Mouse (Mus musculus): ENCODE results near the gene Akain1. TPM values are rescaled to one million over a fixed set of nuclear protein-coding genes. Genes with fewer than 3 reads are reported as not detected.

Akain1 gene
- under 1 TPM in 1 of 2 experiments, not detected in 1; 0.24 TPM for total RNA-seq (2021)

DNA sequence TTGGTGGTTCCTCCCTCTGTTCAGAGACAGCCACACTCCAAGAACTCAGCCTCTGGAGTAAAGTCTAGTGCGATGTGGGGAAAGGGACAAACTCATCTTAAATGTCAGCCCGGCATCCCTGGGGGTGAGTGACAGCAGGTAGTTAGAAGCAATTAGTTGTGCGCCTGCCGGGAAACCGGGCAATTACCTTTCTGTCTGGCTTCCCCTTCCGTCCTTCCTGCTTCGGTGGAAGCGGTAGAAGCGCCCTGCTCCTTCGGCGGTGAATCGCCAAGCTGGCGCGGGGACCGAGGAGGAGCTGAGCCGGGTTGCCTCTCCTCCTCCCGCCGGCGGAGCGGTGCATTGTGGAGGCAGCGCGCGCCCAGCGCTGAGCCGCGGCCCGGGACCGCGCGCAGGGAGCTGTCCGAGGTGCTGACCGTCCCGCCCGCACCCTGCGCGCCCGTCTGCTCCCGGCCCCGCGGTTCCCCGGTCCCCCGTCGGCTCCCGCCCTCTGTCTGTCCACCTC, at the start of gene Akain1:
Akain1 (plus strand) TSS at position 337 of the 502 bp plus-strand sequence.
- intact Hi-C loops (cut with DNase I), result no loop called here
- DNase-seq, result peak; percentile 63

DNA sequence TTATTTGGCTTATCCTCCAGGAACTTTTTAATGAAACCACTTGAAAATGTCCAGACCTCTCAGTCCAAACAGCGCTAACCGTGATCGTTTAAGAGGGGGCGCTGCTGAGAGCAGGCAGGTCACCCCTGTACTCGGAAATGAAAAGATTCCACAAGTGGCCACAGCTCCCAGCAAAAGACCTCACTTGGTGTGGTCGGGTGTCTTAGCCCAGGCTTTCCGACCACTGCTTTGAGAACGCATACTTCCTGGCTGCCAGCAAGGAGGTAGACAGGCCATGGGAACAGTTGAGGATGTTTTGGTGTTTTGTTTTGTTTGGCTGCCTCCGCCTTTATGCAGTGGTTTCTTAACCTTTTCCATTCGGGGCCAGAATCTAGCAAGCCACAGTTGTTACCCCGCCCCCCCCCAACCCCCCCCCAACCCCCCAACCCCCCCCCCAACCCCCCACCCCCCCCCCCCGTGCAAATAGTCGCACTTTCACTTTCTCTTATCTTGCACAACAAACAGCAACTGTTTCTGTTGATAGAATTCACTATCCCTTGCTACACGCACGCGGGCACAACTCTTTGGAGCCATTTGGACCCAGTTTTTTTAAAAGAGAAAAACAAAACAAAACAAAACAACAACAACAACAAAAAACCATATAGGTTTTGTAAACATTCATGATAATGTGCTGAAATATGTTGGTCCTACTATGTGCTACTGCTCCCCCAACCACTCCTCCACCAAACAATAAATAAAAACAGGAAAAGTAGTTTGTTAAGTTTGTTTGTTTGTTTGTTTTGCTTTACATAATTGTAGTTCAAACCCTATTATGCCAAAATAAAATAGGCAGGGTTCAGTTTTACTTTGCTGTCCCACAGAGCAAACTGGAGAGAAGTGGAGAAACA, 42.7 kb upstream of the Akain1 start:
- intact Hi-C loops (cut with DNase I), result no loop called here
- no peak for DNase-seq

DNA sequence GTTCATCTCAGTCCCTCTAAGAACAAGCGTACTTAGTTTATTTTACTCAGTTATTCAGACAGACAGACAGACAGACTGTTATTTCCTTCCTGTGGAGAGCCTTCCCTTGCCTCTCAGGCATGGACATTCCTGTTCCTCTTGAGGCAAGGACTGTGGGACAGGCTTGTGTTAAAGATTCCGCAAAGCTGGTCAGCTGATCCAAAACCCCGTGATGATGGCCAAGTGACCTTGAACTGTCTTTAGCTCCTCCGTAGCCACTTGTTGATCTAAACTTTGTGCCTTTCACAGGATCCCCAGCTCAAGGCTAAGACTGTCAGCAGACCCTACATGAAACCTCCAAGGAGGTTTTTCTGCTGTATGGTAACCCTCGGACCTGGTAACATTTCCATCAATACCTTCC, 42.0 kb upstream of the Akain1 start:
- DNase-seq, result no peak
- intact Hi-C loops (cut with DNase I), result no loop called here

DNA sequence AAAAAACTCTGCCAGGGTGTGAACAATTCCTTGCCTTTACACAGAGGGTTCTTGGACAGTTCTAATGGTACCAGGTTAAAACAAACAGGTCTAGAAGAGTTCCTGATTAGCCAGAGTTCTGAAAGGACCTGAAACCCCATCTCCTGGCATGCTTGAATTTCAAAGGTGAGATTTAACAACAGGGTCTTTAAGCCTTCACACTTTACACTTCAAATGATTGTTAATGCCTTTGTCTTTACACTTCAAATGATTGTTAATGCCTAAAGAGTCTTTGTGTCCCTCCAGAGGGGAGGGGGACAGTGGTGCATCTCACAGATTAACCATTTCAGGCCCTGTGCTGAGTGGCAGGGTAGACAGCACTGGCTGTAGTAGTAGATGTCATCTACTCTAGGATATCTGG, 41.0 kb upstream of the Akain1 start:
- DNase-seq, result no peak
- intact Hi-C loops (cut with DNase I), result no loop called here

DNA sequence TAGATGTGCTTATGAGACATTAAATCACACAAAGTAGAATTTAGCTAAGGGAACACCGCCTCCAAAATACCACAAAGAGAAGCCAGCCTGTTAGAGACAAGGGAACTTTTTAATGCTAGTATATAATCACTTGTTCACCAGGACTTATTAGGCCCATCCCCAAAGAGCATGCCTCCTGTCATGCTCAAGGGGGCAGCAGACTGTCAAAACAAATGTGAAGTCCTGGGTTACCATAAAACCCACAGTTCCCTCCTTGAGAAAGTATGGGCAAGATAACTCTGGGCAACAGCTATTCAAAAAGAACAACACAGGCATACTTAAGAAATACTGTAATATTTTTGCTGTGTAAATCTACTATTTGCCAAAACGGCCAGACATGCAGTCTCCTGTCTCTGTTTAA, 38.0 kb upstream of the Akain1 start:
- no peak for DNase-seq
- intact Hi-C loops (cut with DNase I), result no loop called here

DNA sequence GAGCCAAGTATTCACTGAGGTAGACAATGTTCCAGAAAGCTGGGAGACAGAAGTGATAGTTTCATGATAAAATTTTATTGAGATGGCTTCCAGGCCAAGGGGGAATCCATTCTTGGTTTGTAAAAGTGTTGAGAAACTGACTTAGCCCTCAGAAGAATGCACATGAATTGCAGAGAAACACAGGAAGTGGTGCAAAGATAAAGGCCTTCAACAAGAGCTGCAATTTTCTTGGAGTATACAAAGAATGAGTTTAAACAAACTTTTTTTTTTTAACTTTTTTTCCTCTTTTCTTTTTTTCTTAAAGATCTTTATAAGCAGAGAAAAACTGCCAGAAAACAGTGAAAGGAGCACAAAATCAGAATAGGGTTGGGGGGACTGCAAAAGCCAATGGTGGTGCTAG, 23.0 kb upstream of the Akain1 start:
- no peak for DNase-seq
- intact Hi-C loops (cut with DNase I), result no loop called here

DNA sequence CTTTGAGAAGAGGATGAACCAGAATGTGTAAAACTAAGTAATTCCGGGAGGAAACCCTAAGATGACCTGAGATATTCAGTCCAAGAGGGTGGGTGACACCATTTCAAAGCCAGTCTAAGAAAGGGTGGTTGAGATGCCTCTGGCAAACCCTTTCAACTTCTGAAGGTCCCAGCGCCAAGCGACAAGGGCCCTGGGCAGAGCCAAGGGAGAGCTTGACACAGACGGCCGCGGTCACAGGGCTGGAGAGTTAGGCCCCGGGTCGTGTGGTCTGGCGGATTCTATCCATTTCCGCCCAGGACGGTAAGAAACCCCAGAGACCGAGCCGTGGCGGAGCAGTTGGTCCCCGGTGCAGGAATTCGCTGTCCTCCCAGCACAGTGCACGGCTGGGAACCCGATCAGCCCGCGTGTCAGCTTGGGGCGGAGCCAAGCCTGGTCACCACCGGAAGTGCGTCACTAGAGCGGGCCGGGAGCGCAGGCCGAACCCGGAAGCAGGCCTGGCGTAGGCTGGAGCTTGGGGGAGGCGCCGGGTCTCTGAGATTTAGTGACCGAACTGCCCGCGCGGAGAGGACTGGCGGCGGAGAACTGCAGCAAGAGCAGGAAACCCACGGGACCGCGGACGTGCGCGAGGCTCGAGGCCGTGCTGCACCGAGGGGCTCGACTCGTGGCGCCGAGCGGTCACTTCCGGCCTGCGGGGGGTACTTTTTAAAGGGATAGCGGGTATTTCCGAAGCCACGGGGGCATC, 22.0 kb upstream of the Akain1 start:
- DNase-seq, result peak; percentile 95
- intact Hi-C loops (cut with DNase I), result no loop called here

DNA sequence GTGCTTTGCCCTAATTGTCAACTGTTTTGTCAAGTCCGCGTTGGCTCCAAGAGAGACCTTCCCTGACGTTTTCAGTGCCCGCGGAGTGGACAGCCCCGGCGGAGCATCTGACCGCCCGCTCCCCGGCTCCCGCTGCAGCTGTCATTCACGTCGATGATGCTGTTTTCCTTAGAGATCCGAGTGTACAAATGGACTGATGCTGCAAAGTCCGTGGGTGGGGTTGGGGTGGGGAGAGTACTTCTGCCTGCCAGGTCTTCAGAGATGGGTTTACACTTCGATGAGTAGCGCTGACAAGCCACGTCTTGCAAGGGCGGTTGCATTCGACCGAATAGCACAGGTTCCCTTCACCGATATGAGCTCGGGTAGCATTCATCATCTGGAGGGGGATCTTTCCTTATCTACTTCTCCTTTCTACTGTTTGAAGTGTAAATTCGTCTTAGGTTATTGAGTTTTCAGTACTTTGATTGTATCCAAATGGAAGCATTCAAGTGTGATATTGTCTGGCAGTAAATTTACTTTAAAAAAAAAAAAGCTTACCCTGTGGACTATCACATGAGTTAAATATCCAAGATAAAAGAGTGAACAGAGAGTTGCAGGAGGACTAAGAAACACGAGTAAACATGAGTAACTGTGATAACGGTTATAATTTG, 21.3 kb upstream of the Akain1 start:
- intact Hi-C loops (cut with DNase I), result no loop called here
- no peak for DNase-seq

DNA sequence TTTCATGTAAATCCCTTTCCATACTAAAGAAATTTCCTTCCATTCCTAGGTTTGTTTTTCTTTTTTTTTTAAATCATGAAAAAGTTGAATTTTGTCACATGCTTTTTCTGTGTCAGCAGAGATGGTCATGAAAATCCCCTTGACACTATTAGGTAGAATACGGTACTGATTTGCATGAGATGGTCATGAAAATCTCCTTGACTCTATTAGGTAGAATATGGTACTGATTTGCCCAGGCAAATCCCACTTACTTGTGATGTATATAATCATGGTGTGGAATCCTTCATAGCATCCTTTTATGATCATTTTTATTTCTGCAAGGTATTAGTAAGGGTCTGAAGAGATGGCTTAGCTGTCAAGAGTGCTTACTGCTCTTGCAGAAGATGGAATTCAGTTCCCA, 17.5 kb upstream of the Akain1 start:
- no peak for DNase-seq
- intact Hi-C loops (cut with DNase I), result no loop called here

DNA sequence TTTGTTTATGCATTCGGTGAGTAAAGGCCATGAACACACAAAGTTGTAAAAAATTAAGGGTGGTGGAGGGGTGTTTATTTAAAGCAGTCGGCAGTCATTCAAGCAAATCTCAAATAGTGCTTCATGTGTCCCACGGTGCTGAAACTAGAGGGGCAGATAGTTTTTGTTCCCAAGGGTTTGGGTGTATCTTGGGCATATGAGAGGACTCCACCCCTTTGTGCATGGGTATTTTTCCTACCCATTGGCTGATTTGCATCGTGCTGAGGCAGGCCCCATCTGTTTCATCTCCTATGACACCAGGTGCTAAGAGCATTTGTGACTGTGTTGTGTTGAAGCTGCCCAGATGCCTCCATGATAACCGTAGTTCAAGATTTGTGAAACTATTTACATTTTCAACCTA, 1.3 kb upstream of the Akain1 start:
- no peak for DNase-seq
- intact Hi-C loops (cut with DNase I), result no loop called here

DNA sequence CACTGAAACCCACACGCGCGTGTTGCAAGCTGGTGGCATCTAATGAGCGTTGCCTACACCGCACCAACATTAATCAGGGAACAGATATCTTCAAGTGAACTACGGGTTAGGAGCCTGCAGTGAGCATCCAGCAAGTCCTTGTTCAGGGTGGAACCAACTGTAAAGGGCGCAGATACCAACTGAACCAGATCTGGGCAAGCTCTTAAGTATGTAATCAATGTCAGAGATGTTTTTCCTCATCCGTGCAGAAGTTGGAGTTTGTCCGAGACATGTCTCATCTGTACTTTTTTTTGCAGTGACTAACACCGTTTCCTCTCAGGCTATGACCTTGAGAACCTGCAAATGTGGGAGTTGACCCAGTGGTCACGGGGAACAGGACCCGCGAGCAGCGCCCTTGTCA, 640 bp upstream of the Akain1 start:
- intact Hi-C loops (cut with DNase I), result no loop called here
- no peak for DNase-seq

DNA sequence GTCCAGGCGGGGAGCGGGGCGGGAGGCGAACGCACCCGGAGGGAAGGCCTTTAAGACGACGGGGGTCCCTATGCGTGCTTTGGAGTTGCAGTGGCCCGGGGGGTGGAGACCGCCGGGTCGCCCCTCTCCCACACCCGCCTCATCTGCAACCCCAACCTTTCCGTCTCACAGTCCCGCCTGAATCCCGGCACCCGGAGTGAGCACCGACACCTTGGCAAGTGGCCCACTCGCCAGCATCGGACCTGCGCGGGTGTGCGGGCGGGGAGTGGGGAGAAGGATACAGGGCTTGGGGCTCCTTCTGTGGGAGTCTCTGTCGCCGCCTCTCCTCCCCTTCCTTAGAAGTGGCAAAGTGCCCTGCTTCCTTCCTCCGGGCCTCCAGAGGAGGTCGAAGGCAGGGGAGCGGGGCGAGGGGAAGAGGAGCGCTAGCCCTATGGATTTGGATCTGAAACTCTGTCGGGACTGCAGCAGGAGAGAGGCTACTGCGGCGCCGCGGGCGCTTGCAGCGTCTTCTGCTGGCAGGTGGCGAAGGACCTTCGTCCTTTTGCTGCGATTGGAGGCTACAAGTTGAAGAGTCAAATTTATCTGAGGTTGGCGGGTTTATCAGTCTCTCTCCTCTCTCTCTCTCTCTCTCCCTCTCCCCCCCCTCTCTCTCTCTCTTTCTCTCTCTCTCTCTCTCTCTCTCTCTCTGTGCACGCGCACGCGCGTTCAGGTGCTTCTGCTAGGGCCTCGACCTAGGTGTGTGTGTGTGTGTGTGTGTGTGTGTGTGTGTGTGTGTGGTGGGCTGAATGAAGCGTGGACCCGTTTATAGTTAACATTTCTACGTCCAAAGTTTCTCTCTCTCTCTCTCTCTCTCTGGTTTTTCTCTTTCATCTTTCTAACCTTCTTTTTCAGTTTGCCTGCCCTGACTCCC, 700 bp downstream of the Akain1 start:
- intact Hi-C loops (cut with DNase I), result no loop called here
- DNase-seq, result peak; percentile 34

DNA sequence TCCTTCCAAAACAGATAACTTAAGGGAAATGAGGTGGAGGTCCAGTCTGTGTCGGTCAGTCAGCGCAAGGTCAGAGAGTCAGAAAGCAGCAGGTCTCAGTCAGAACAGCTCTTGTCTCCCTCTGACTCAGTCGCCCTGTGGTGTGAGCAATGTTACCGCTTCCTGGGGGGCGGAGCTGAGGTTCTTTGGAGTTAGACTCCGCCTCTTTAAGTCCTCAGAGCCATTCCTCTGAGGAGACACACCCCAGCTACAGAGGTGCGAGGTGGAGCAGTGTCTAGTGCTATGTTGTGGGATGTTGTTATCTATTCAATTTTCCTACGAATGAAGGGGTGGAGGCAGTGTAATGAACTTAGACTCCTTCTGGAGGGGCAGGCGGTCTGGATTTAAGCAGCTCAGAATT, 1.9 kb downstream of the Akain1 start:
- intact Hi-C loops (cut with DNase I), result no loop called here
- DNase-seq, result no peak

DNA sequence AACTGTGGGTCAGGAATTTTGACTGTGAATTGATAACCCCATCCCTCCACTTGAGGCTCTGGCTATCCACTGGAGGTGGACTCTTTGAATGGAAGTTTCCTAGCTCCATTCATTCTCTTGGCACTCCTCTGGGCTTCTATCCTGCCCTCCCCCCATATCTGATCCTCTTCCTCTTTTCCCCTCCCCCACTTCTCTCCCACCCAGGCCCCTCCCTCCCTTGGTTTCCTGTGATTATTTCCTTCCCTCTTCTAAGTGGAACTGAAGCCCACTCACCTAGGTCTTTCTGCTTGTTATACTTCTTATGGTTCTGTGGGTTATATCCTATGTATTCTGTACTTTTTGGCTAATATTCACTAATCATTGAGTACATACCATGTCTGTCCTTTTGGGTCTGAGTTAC, 9.6 kb downstream of the Akain1 start:
- DNase-seq, result no peak
- intact Hi-C loops (cut with DNase I), result no loop called here

DNA sequence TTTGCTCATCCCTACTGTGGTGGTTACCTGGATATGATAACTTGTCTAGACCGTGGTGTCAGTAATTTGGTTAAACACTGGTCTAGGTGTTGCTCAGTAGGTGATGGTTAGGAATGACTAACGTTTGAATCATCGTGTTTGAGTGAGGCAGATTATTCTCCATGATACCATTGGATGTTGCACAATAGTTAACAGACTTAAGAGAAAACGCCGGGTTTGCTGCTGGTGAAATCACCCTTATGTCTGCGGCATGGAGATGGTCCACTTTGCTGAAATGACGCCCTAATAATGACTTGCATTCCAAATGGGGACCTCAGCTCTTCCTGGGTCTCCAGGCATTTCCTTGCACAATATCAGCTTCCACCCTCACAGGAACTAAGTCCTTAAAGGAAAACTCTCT, 22.6 kb downstream of the Akain1 start:
- intact Hi-C loops (cut with DNase I), result no loop called here
- DNase-seq, result no peak

DNA sequence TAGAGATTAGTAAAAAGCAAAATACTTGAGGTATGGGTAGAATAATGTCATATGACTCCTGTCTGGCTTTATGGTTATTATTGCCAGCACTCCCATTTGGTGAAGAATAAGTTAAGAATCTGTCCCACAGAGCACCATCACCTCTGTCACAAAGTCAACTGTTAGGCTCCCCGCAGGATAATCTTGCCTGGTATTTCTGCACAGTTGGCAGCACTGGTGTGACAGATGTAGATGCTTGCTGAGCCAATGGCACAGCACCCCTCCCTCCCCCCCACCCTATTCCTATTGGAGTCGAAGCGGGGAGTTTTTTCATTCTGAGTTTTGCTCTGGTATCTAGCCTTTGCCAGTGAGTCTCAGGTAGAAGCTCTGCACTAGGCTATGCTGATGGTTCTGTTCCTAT, 23.9 kb downstream of the Akain1 start:
- DNase-seq, result peak; percentile 48

DNA sequence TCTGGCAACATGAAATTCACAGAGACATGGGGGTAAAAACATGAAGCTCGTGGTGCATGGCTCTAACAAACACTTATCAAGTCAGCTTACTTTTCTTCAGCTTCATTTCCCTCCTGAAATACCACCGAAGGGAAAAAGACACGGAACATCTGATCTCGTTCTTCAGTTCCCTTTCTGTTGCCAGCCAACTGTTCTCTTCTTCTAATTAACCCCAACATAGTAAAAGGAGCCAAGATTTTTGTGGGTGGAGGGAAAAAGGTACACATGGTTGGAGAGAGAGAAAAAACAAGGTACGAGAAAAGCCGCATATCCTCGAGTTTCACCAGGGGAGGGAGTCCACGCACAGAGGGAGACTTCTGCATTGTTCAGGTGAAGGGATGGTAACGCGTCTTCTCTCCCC, 32.0 kb downstream of the Akain1 start:
- intact Hi-C loops (cut with DNase I), result no loop called here
- DNase-seq, result no peak

More for the DNA sequence above, 23.9 kb downstream of the Akain1 start:
- intact Hi-C loops (cut with DNase I), result no loop called here

DNA sequence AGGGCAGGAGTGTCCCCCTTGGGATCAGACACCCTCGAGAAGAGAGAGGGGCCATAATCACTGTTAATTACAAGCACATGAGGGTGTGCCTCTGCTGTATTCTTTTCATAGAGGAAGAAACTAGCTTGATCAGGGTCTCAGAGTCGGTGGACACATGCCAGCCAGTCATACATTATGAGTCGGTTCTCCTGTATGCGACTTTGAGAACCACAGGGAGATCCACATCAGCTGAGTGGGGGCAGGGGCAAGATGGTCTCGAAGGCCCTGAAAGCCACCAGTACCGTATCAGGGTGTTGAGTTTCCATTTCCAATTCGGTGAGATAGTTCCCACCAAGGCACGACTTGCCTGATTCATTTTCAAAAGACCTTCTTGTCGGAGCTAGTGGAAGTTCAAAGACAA, 33.3 kb downstream of the Akain1 start:
- no peak for DNase-seq
- intact Hi-C loops (cut with DNase I), result no loop called here

DNA sequence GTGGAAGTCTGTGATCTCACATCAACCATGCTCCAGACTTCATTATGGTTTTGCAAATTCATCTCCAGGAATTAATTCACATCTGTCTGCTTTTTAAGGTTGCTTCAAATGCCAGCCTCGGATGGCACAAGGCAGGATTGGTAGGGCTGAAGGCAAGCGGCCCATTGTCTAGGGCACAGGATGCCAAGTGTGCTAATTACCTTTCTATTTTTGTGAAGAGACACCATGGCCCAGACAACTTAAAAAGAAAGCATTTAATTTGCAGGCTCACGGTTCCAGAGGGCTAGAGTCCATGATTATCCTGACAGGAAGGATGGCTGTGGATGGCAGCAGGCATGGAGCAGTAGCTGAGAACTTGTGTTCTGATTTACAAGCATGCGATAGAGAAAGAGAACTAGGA, 35.0 kb downstream of the Akain1 start:
- no peak for DNase-seq
- intact Hi-C loops (cut with DNase I), result no loop called here

DNA sequence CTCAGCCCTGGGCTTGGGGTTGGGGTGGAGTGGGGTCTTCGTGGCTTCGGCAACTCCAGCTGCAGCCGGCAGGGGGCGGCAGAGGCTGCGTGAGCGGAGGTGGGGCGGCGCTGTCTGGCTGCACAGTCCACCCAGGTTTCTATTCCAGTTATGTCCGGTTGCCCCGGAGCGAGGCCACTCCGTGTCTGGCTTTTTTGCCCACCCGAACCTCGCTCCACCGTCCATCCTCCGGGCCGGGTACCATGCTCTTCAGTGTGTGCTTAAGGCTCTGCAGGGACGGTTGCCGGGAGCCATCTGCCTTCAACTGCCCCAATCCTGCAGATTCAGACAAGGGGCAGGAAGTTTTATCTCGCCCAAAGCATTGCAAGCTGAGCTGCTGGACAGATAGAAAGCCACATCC, 36.3 kb downstream of the Akain1 start:
- intact Hi-C loops (cut with DNase I), result no loop called here
- DNase-seq, result peak; percentile 83

Data from left cerebral cortex, postnatal 4 days (tissue).